8 mouse cellular contexts compared by ENCODE assay signal in genomic region chr2:158734500-158735152, GRCm38 (mm10). TPM values are rescaled to one million over a fixed set of nuclear protein-coding genes. Genes with fewer than 3 reads are reported as not detected.
DNase-seq lines count a peak whose midpoint lies in the region; ATAC-seq and TF ChIP-seq lines count a peak whose summit lies in the region.

No protein-coding gene starts in this region.

- H3K4me1 ChIP-seq in hindbrain, postnatal 0 days (ENCODE audit: insufficient read depth, low read length), result peaks cover 12% of the 10 kb centered on the region
- H3K4me1 ChIP-seq in hindbrain, embryonic 12.5 days, result peaks cover 5% of the 10 kb centered on the region; the same call in 1 of the 2 replicates
- H3K4me1 ChIP-seq in CH12.LX (ENCODE audit: control insufficient read depth in 1 of 2, insufficient read depth in 2 of 2), result peaks cover 31 to 76% of the 10 kb centered on the region in 2 experiments
- H3K4me1 ChIP-seq in kidney, embryonic 15.5 days, result peaks cover 25% of the 10 kb centered on the region
- H3K4me1 ChIP-seq in liver, embryonic 12.5 days, result no peaks in the 10 kb centered on the region

- no peak overlapping the region for H3K4me2 ChIP-seq in hindbrain, postnatal 0 days (ENCODE audit: low read depth, low read length)
- H3K4me2 ChIP-seq in hindbrain, embryonic 12.5 days (replicated peaks), result no peak overlapping the region
- no peak overlapping the region for H3K4me2 ChIP-seq in CH12.LX (ENCODE audit: insufficient read depth, low read depth, poor library complexity, severe bottlenecking)
- H3K4me2 ChIP-seq in kidney, embryonic 15.5 days, result no peak overlapping the region
- no peak overlapping the region for H3K4me2 ChIP-seq in liver, embryonic 12.5 days

- peaks cover 60% of the 10 kb centered on the region for H3K79me2 ChIP-seq in CH12.LX (replicated peaks; ENCODE audit: control insufficient read depth, extremely low read depth, insufficient read depth, poor library complexity, severe bottlenecking)

- in situ Hi-C loops in CH12.LX (cut with MboI; ENCODE audit: low pct_ligation_motif_present, low pct_unique_long_range_greater_than_20kb, low sequenced_read_pairs), result loop anchor here (5.0 kb wide), 1 partner anchor 67 kb away; the partner anchor contains the start of gene Ppp1r16b

- dilution Hi-C loops in CH12.LX (cut with MboI; ENCODE audit: extremely low pct_ligation_motif_present, extremely low pct_unique_long_range_greater_than_20kb, low sequenced_read_pairs), result no loop called here

- peak overlapping the region; percentile 32; the same call in 1 of the 2 replicates for H3K27ac ChIP-seq in hindbrain, postnatal 0 days
- H3K27ac ChIP-seq in hindbrain, embryonic 12.5 days, result no peak overlapping the region
- H3K27ac ChIP-seq in CH12.LX (ENCODE audit: insufficient read depth, low read depth), result peak overlapping the region; percentile 58
- H3K27ac ChIP-seq in kidney, embryonic 15.5 days, result peak overlapping the region; percentile 22; the same call in 1 of the 2 replicates
- no peak overlapping the region for H3K27ac ChIP-seq in liver, embryonic 12.5 days

- no peak for TF ChIP-seq POLR2A in CH12.LX (IDR thresholded peaks at IDR 0.05; ENCODE audit: low read depth, low read length)

- TF ChIP-seq CTCF in hindbrain, postnatal 0 days (IDR thresholded peaks at IDR 0.05; ENCODE audit: low read depth), result no peak
- TF ChIP-seq CTCF in CH12.LX (conservative IDR thresholded peaks at IDR 0.05 in 1 of 2, IDR thresholded peaks at IDR 0.05 in 1 of 2; ENCODE audit: low read depth in 2 of 2, low read length in 2 of 2), result no peak

- no peak overlapping the region for H3K4me3 ChIP-seq in hindbrain, postnatal 0 days (ENCODE audit: low read length)
- H3K4me3 ChIP-seq in hindbrain, embryonic 12.5 days, result no peak overlapping the region
- no peak overlapping the region for H3K4me3 ChIP-seq in CH12.LX (replicated peaks in 1 of 3; ENCODE audit: low read depth in 2 of 3, low read length in 2 of 3, poor library complexity in 1 of 3)
- no peak overlapping the region for H3K4me3 ChIP-seq in kidney, embryonic 15.5 days (replicated peaks)
- no peak overlapping the region for H3K4me3 ChIP-seq in liver, embryonic 12.5 days

- WGBS in hindbrain, postnatal 0 days, result 63% methylated on average over 7 of the region's 7 CpGs
- 82% methylated on average over 7 of the region's 7 CpGs for WGBS in hindbrain, embryonic 12.5 days
- WGBS in kidney, embryonic 15.5 days, result 82% methylated on average over 7 of the region's 7 CpGs
- WGBS in liver, embryonic 12.5 days (ENCODE audit: insufficient replicate concordance), result 62% methylated on average over 7 of the region's 7 CpGs

- H3K36me3 ChIP-seq in hindbrain, postnatal 0 days (ENCODE audit: insufficient read depth, low read length), result no peaks in the 10 kb centered on the region
- H3K36me3 ChIP-seq in hindbrain, embryonic 12.5 days, result no peaks in the 10 kb centered on the region
- H3K36me3 ChIP-seq in CH12.LX (replicated peaks in 1 of 2; ENCODE audit: control insufficient read depth in 1 of 2, insufficient read depth in 1 of 2, low read length in 1 of 2), result peaks cover 51 to 88% of the 10 kb centered on the region in 2 experiments
- H3K36me3 ChIP-seq in kidney, embryonic 15.5 days, result no peaks in the 10 kb centered on the region
- H3K36me3 ChIP-seq in liver, embryonic 12.5 days, result no peaks in the 10 kb centered on the region

- no peak for TF ChIP-seq RAD21 in CH12.LX (IDR thresholded peaks at IDR 0.05; ENCODE audit: low read depth, low read length)

- peak; percentile 51 for DNase-seq in hindbrain, postnatal 0 days (ENCODE audit: low spot score)
- DNase-seq in CH12.LX (ENCODE audit: extremely low read depth), result no peak

- ATAC-seq in hindbrain, postnatal 0 days, result 0 out of 2 replicates have a peak, but pooled peaks have one; percentile 10
- ATAC-seq in hindbrain, embryonic 12.5 days (ENCODE audit: low FRiP score), result no peak
- ATAC-seq in common myeloid progenitor, adult 5-6 weeks (replicated peaks; ENCODE audit: low read depth, poor library complexity, severe bottlenecking), result peak; percentile 17; the same call in 1 of the 2 replicates
- no peak for ATAC-seq in kidney, embryonic 15.5 days (replicated peaks; ENCODE audit: low FRiP score)
- peak; percentile 56; the same call in 1 of the 2 replicates for ATAC-seq in megakaryocyte progenitor cell, adult 5-6 weeks (replicated peaks; ENCODE audit: poor library complexity)
- no peak for ATAC-seq in monocyte, adult 5-6 weeks (replicated peaks; ENCODE audit: insufficient number of reproducible peaks, low FRiP score, low TSS enrichment, poor library complexity, severe bottlenecking)
- ATAC-seq in liver, embryonic 12.5 days, result no peak

- H3K9me3 ChIP-seq in hindbrain, postnatal 0 days (ENCODE audit: low read length), result no peaks in the 10 kb centered on the region
- 0 out of 2 replicates have a peak, but pooled peaks cover 4% of the 10 kb centered on the region for H3K9me3 ChIP-seq in hindbrain, embryonic 12.5 days (replicated peaks)
- H3K9me3 ChIP-seq in CH12.LX (replicated peaks; ENCODE audit: low read length), result peaks cover 8% of the 10 kb centered on the region
- no peaks in the 10 kb centered on the region for H3K9me3 ChIP-seq in kidney, embryonic 15.5 days (replicated peaks)
- H3K9me3 ChIP-seq in liver, embryonic 12.5 days (replicated peaks), result no peaks in the 10 kb centered on the region

- no peak overlapping the region for H3K9ac ChIP-seq in hindbrain, postnatal 0 days (replicated peaks; ENCODE audit: low read length)
- no peak overlapping the region for H3K9ac ChIP-seq in hindbrain, embryonic 12.5 days
- H3K9ac ChIP-seq in CH12.LX (ENCODE audit: insufficient read depth, low read depth), result no peak overlapping the region
- no peak overlapping the region for H3K9ac ChIP-seq in kidney, embryonic 15.5 days
- H3K9ac ChIP-seq in liver, embryonic 12.5 days, result no peak overlapping the region

- TF ChIP-seq EP300 in CH12.LX (IDR thresholded peaks at IDR 0.05; ENCODE audit: low read length), result no peak

- no peaks in the 10 kb centered on the region for H3K27me3 ChIP-seq in hindbrain, postnatal 0 days (ENCODE audit: insufficient read depth, low read length)
- H3K27me3 ChIP-seq in hindbrain, embryonic 12.5 days, result no peaks in the 10 kb centered on the region; the same call in 1 of the 2 replicates
- H3K27me3 ChIP-seq in CH12.LX (replicated peaks), result no peaks in the 10 kb centered on the region
- no peaks in the 10 kb centered on the region for H3K27me3 ChIP-seq in kidney, embryonic 15.5 days
- H3K27me3 ChIP-seq in liver, embryonic 12.5 days (replicated peaks), result no peaks in the 10 kb centered on the region

TF ChIP-seq in CH12.LX, 34 proteins besides CTCF, POLR2A, EP300 and RAD21:
- TF ChIP-seq E2F4 (IDR thresholded peaks at IDR 0.05; ENCODE audit: insufficient replicate concordance, low read depth, low read length) (no peak), RCOR1 (conservative IDR thresholded peaks at IDR 0.05; ENCODE audit: low read depth, low read length) (no peak), KAT2A (IDR thresholded peaks at IDR 0.05; ENCODE audit: insufficient replicate concordance, low read length) (no peak), IRF4 (IDR thresholded peaks at IDR 0.05; ENCODE audit: low read depth, low read length) (no peak), TCF12 (IDR thresholded peaks at IDR 0.05; ENCODE audit: low read depth, low read length) (0 out of 2 replicates have a peak, but pooled peaks have one; percentile 34), USF1 (IDR thresholded peaks at IDR 0.05; ENCODE audit: low read depth, low read length) (no peak), BHLHE40 (IDR thresholded peaks at IDR 0.05; ENCODE audit: low read depth, low read length) (peak; percentile 68), ETS1 (conservative IDR thresholded peaks at IDR 0.05; ENCODE audit: low read depth, low read length) (0 out of 2 replicates have a peak, but pooled peaks have one; percentile 16), ZNF384 (IDR thresholded peaks at IDR 0.05; ENCODE audit: low read depth, low read length) (no peak)

RNA-seq across cellular contexts. Expression of gene Fam83d, which starts 33.3 kb away (rescaled TPM):
- 12.0 and 18.8 TPM in 2 replicates for total RNA-seq in hindbrain, postnatal 0 days (2014; rRNA removed)
- polyA plus RNA-seq in hindbrain, postnatal 0 days (2015; fragmentation: Nextera tagmentation; extraction: Ambion mirVana), result 6.7 and 9.2 TPM in 2 replicates
- polyA plus RNA-seq in hindbrain, embryonic 12.5 days (2016; fragmentation: Nextera tagmentation; extraction: Ambion mirVana), result 31.1 and 32.5 TPM in 2 replicates
- total RNA-seq in CH12.LX (2012; rRNA removed) (12.2 and 14.1 TPM in 2 replicates), CH12.LX (2014; rRNA removed) (16.1 and 19.8 TPM in 2 replicates)
- 12.4 and 15.5 TPM in 2 replicates for polyA plus RNA-seq in CH12.LX (2012; ENCODE audit: insufficient read length, low read depth)
- total RNA-seq in common myeloid progenitor, adult 5-6 weeks (2017), result 3.0 and 6.7 TPM in 2 replicates
- polyA plus RNA-seq in kidney, embryonic 15.5 days (2015; fragmentation: Nextera tagmentation; extraction: Ambion mirVana), result 50.7 and 51.8 TPM in 2 replicates
- 8.9 and 9.3 TPM in 2 replicates for total RNA-seq in megakaryocyte progenitor cell, adult 5-6 weeks (2015)
- total RNA-seq in megakaryocyte progenitor cell, adult 5-6 weeks (2017), result 5.9 and 7.6 TPM in 2 replicates
- 1.9 to 2.2 TPM in 2 of 3 replicates, not detected in the other for total RNA-seq in monocyte, adult 5-6 weeks (2017)
- 20.7 and 21.7 TPM in 2 replicates for polyA plus RNA-seq in liver, embryonic 12.5 days (2016; fragmentation: Nextera tagmentation; extraction: Ambion mirVana)

RNA-seq across cellular contexts. Expression of gene Dhx35, which starts 60.0 kb away (rescaled TPM):
- total RNA-seq in hindbrain, postnatal 0 days (2014; rRNA removed), result 23.8 and 30.7 TPM in 2 replicates
- 10.0 and 10.8 TPM in 2 replicates for polyA plus RNA-seq in hindbrain, postnatal 0 days (2015; fragmentation: Nextera tagmentation; extraction: Ambion mirVana)
- 14.5 and 16.4 TPM in 2 replicates for polyA plus RNA-seq in hindbrain, embryonic 12.5 days (2016; fragmentation: Nextera tagmentation; extraction: Ambion mirVana)
- total RNA-seq in CH12.LX (2012; rRNA removed) (23.7 and 25.3 TPM in 2 replicates), CH12.LX (2014; rRNA removed) (19.7 and 20.2 TPM in 2 replicates)
- polyA plus RNA-seq in CH12.LX (2012; ENCODE audit: insufficient read length, low read depth), result 16.7 and 20.2 TPM in 2 replicates
- total RNA-seq in common myeloid progenitor, adult 5-6 weeks (2017), result 16.7 and 17.6 TPM in 2 replicates
- polyA plus RNA-seq in kidney, embryonic 15.5 days (2015; fragmentation: Nextera tagmentation; extraction: Ambion mirVana), result 17.7 and 18.0 TPM in 2 replicates
- 10.1 and 12.4 TPM in 2 replicates for total RNA-seq in megakaryocyte progenitor cell, adult 5-6 weeks (2015)
- total RNA-seq in megakaryocyte progenitor cell, adult 5-6 weeks (2017), result 15.3 and 17.3 TPM in 2 replicates
- total RNA-seq in monocyte, adult 5-6 weeks (2017), result 15.9 to 33.1 TPM (median 20.6 TPM) in 3 replicates
- 5.6 and 7.1 TPM in 2 replicates for polyA plus RNA-seq in liver, embryonic 12.5 days (2016; fragmentation: Nextera tagmentation; extraction: Ambion mirVana)

Comparison
In these comparisons a context has a peak if more than half of its experiments do, and no peak if none do; other contexts are left out.
1. ATAC-seq: peak in hindbrain, postnatal 0 days (single experiment), common myeloid progenitor, adult 5-6 weeks (single experiment) and megakaryocyte progenitor cell, adult 5-6 weeks (single experiment); none in hindbrain, embryonic 12.5 days (single experiment), kidney, embryonic 15.5 days (single experiment), monocyte, adult 5-6 weeks (single experiment) and liver, embryonic 12.5 days (single experiment).
2. H3K27ac ChIP-seq: peak in hindbrain, postnatal 0 days (single experiment), CH12.LX (single experiment) and kidney, embryonic 15.5 days (single experiment); none in hindbrain, embryonic 12.5 days (single experiment) and liver, embryonic 12.5 days (single experiment).